Mouse (Mus musculus) layer of hippocampus, adult 18-20 months (tissue): ENCODE results near the gene Arhgap1. TPM values are rescaled to one million over a fixed set of nuclear protein-coding genes. Genes with fewer than 3 reads are reported as not detected.

Experiments
- DNase-seq, 2 experiments: peaks; one replicate each; pipeline ENCODE4 v3.0.0; 2022; ENCODE audit warnings: low spot score in 2 of 2
- total RNA-seq, 2 experiments: library from RNA; stranded (reverse); gene quantifications; 2 replicates each; pipeline ENCODE4 v1.2.3; 2021

Arhgap1 gene
- total RNA-seq, 2 experiments from 2014 or later: 62.1 to 65.6 TPM

DNA sequence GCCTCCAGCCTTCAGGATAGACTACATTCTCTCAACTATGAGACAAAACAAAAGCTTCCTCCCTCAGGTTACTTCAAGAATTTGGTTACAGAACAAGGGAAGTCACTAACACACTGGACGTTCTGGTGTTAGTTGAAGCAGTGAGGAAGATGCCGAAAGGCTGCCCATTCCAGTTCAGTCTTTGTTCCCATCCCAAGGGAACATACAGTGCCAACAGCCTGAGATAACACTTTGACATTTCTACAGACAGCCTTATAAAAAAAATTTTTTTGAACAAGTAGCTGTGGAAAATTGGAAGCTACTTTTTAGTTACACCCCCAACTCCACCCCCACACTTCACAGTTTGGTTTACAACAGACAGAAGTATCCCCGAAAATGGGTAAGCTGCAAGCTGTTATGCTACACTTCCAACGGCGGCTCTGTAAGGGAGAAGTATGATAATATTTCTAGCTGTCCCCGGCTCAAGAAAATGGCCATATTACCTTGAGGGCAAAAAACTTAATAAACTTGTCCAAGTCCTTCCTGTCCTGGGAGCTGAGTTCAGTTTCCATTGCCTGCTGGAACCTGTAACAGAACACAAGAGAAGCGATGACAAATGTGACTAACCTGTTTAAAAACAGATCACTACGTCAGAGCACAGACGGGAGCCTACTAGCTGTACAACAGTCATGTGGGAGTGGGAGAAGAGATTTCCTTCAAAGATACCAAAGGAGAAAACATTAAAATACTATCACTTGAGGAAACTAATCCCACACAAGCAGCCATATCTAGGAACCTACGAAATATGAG, 46.0 kb downstream of the Arhgap1 start:
- peak; percentile 53 to 78 for DNase-seq

DNA sequence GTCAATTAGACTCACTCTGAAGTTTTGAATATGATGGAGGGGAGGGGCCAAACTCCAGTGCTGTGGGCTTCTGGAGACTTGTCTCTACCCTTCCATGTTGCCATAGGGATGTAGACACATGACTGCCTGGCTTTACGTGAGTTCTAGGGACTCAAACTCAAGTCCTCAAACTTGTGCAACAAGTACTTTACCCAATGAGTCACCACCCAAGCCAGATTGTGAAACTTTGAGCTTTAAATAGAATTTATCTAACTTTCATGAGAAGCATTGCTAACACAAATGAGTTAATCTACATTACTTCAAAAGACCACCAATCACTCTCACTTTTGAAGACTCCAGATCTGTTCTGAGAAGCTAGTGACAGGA, 46.5 kb downstream of the Arhgap1 start:
- DNase-seq: no peak

DNA sequence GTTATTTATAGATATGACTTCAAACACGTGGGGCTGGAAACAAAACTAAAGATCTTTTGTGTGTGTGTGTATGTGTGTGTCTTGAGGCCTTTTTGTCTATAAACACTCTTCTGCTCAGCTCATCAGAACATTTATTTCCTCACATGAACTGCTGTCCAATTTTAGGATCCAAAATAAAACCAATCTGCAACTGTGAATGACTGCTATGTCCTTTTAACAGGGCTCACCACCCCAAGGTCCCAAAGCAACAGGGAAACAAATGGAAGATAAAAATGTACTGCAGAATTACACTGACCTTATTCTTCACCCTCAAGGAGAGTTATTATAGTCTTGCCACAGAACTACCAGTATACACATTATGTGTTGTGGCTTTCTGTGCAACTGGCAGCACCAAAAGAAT, 49.6 kb downstream of the Arhgap1 start:
- DNase-seq: no peak

DNA sequence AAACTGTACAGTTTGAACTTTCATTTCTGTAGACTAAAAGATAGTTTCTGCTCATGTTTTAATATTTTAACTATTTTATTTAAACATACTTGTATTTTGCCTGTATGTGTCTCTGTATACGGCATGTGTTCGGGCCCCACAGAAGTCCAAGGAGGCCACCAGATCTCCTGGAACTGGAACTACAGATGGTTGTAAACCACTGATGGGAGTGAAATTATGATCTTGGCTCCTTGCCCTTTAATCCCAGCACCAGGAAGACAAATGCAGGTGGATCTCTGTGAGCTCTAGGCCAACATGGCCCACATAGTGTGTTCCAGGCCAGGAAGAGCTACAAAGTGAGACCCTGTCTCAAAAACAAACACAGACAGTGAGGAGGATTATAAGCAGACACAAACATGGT, 51.7 kb downstream of the Arhgap1 start:
- DNase-seq: no peak

DNA sequence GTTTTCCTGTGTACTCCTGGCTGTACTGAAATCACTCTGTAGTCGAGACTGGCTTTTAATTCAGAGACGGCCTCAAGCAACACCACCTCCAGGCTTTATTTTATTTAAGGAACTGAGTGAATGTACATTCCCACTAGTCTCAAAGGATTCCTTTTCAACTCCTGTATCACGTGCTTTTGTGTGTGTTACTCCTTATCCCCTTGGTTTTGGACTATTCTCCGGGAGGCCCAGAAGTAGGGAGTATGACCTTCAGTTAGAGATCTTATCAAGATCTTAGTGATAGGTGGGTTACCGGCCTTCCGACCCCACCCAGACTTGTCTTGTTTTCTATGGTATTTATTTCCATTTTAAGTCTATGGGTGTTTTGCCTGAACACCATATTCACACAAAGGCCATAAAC, 56.1 kb downstream of the Arhgap1 start:
- DNase-seq: no peak

DNA sequence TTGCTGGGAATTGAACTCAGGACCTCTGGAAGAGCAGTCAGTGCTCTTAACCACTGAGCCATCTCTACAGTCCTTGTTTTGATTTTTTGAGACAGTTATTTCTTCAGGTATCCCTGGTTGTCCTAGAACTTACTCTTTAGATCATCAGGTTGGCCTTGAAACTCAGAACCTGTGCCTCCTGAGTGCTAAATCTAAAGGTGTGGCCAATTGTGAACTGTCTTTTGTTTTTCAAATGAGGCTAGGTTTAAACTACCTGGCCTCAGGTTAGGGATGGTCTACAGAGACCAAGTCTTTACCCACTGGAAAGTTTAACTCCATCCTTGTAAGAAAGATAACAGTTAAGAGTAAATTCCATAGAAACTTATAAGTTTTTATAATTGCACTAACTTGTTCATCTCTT, 56.8 kb downstream of the Arhgap1 start:
- DNase-seq: no peak

DNA sequence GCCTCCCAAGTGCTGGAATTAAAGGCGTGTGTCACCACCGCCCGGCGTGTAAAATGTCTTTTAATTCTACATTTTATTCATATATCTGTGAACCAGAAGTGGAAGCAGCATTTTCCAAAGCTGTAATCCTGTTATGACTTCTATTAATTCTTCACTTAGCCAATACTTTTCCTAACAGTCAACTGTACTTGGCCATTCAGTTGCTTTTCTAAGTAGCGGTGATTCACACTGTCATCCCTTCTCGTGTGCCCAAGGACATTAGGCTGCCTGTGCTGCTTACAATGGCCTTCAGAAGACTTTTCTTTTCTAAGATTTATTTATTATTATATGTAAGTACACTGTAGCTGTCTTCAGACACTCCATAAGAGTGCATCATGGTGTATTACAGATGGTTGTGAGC, 58.7 kb downstream of the Arhgap1 start:
- DNase-seq: no peak

DNA sequence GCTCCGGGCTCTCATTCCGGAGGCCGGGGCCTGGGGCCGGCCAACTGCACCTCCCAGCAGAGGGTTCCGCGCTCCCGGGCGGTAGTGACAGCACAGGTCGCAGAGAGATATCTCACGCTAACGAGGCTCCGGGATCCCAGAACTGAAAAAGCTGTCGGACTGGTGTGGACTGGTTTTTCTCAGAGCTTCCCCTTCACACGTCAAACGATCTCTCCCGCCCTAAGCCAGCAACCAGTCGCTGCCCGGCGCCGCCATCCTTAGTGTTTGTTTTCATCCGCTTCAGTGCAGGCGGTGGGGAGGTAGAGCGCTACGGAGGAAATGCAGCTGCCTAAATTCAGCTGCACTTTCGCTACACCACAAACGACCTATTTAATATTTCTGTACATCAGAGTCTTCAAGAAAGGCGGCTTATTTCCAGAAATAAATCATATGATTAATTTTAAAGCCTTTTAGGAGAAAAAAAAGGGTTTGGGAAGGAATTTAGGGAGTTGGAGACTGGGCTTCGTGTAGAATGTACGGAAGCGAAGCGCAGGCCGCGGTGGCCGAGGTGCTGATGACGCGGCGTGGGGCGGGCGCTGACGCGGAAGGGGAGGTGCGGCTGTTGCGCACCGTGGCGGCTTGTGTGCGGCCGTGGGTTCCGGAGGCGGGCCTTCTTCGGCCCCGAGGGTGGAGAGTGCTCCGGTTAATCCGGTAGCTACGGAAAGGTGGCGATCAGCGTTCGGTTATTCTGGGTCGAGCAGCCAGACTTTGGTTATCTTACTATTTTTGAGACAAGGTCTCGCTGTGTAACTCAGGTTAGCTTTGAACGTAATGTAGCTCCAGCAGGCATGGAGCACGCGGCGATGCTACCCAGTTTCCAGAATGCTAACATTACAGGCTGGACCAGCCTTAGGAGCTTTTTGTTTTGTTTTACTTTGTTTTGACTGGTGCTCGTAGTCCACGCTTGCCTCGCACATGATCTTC, 60.9 kb downstream of the Arhgap1 start, which contains the start of the genes Atg13 and Harbi1:
Gene Atg13 (minus strand): TSS at position 305 of the 963 bp plus-strand sequence.
Gene Harbi1 (plus strand): TSS at position 581 of the 963 bp plus-strand sequence.
- DNase-seq: peak; percentile 92 to 94

DNA sequence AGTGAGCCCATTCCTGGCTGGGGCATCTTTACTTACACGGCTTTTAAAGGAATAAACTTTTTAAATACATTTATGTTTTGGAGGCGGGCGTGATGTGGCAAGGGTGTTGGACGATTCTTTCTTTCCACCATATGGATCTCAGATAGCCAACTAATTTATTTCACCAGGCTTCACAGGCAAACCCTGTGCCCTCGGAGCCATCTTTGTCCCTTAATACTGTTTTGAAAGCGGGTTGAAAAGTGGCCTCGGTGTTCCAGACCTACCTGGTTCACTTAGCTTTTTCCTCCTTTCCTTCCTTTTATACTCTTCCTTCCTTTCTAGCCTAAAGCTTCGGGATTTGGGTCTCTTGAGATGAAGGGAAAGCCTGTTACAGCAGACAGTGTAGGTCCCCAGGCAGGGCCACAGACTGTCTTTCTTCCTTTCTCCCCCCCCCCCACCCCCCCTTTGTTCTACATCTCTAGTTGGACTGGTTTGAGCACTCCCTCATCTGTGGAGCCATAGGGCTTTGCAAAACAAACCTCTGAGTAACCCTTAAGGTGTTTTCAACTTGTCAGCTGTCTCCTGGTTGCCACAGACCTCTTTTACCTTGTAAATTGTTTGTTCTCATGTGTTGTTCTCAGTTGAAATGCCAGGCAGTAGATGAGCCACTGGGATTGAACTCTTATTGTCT, 61.7 kb downstream of the Arhgap1 start:
- DNase-seq: peak in 1 of 2 experiments; percentile 16

DNA sequence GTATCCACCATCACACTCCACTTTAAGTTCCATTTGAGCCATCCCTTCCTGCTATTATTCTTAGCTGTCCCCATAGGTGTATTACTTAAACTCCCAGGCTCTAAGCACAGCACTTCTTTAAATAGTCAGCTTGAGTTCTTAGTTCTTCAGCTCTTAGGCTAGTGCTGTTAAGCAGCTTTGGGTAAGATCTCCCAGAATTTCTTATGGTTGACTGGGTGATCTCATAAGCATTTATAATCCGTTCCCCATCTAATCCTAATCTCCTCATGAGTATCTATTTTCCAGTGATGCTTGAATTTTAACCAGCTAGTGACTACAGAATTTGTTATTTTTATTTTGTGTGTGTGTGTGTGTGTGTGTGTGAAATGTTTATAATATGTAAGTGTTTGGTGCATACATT, 65.3 kb downstream of the Arhgap1 start:
- DNase-seq: no peak

DNA sequence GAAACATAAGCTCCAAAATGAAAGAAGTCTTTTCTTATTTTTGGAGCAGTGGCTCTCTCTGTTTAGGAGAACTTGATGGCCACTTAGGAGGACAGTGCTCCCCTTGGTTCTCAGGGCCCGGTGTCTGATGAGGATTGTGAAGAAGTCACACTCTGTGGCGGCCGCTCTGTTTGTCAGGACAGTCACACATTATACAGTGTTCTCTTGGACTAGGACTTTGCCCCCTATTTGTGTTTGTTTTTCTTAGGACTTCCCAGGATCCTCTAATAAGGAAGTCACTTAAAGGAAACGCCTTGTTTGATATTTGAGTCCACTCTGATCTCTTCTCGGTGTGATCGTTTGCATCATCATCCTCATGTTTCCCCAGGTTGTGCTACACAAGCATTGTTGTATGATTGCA, 68.6 kb downstream of the Arhgap1 start:
- no peak for DNase-seq

Other genes with a start within 250 kb of the Arhgap1 start
- gene 1110051M20Rik, start 205.2 kb upstream of the Arhgap1 start, total RNA-seq: 100 to 1,000 TPM; 111 to 121 TPM
- gene Lrp4, start 192.3 kb upstream of the Arhgap1 start, total RNA-seq: 10 to 100 TPM; 27.2 to 31.2 TPM
- 100 to 1,000 TPM; 110 to 118 TPM for gene Ckap5, start 123.1 kb upstream of the Arhgap1 start, total RNA-seq
- not detected for gene F2, start 13.4 kb upstream of the Arhgap1 start, total RNA-seq
- 1 to 10 TPM; 7.2 to 9.4 TPM for gene Zfp408, start 69 bp upstream of the Arhgap1 start, total RNA-seq
- 10 to 100 TPM; 78.0 to 79.6 TPM for gene Atg13, start 60.7 kb downstream of the Arhgap1 start, total RNA-seq
- gene Harbi1, start 61.0 kb downstream of the Arhgap1 start, total RNA-seq: 1 to 10 TPM; 7.1 TPM
- 10 to 100 TPM; 51.1 to 52.3 TPM for gene Ambra1, start 80.3 kb downstream of the Arhgap1 start, total RNA-seq